Mouse (Mus musculus) CH12.LX (cell line): ENCODE data around the gene Rrm2. TPM values are rescaled to one million over a fixed set of nuclear protein-coding genes. Genes with fewer than 3 reads are reported as not detected.
A peak's percentile ranks its signal among the peaks of the same experiment; 100 is the strongest.

Experiments
- DNase-seq: peaks from one replicate; pipeline ENCODE4 v3.0.0-alpha.2; 2013; ENCODE audit errors: extremely low read depth
- H3K27ac ChIP-seq: 2 replicates; pipeline ENCODE4 v1.5.1; 2012; ENCODE audit warnings: low read depth, mild to moderate bottlenecking, control low read depth, moderate library complexity; ENCODE audit not compliant: insufficient read depth
- H3K27me3 ChIP-seq: replicated peaks from 2 replicates; pipeline ENCODE3; 2012; ENCODE audit warnings: inconsistent platforms
- H3K36me3 ChIP-seq, 2 experiments: replicated peaks in 1 of 2; 2 replicates each; pipeline versions ENCODE3 to v1.6.1; 2012; ENCODE audit warnings: inconsistent platforms in 1 of 2, low read length in 1 of 2, mild to moderate bottlenecking in 1 of 2, mixed read lengths in 1 of 2, moderate library complexity in 1 of 2; ENCODE audit not compliant: control insufficient read depth in 1 of 2, insufficient read depth in 1 of 2
- H3K4me1 ChIP-seq, 2 experiments: 2 replicates each; pipeline ENCODE4 v1.6.1; 2012; ENCODE audit warnings: inconsistent platforms in 1 of 2, moderate library complexity in 1 of 2; ENCODE audit not compliant: insufficient read depth in 2 of 2, control insufficient read depth in 1 of 2
- H3K4me2 ChIP-seq: 2 replicates; pipeline ENCODE4 v1.6.1; 2012; ENCODE audit warnings: low read depth, mild to moderate bottlenecking, control low read depth; ENCODE audit not compliant: poor library complexity, insufficient read depth, severe bottlenecking
- H3K4me3 ChIP-seq, 3 experiments: fragments of 150-350 bp in 1 of 3; sonication (generic) in 1 of 3; replicated peaks in 1 of 3; 2 replicates each; pipeline versions ENCODE3 to v1.5.1; 2011 to 2012; ENCODE audit warnings: low read depth in 2 of 3, low read length in 2 of 3, mild to moderate bottlenecking in 2 of 3, moderate library complexity in 2 of 3, control low read depth in 1 of 3, improper control_type of control experiment in 1 of 3, inconsistent platforms in 1 of 3, mixed read lengths in 1 of 3; ENCODE audit not compliant: poor library complexity in 1 of 3
- H3K79me2 ChIP-seq: replicated peaks from 2 replicates; pipeline ENCODE4 v1.6.1; 2012; ENCODE audit warnings: mild to moderate bottlenecking, moderate library complexity; ENCODE audit not compliant: control insufficient read depth, poor library complexity, insufficient read depth, severe bottlenecking; ENCODE audit errors: extremely low read depth
- H3K9ac ChIP-seq: 2 replicates; pipeline ENCODE4 v1.6.1; 2012; ENCODE audit warnings: low read depth, mild to moderate bottlenecking, control low read depth, moderate library complexity; ENCODE audit not compliant: insufficient read depth
- H3K9me3 ChIP-seq: replicated peaks from 2 replicates; pipeline ENCODE3; 2012; ENCODE audit warnings: low read length, inconsistent platforms, mixed read lengths
- CHD2 ChIP-seq: IDR thresholded peaks from 2 replicates; pipeline ENCODE4 v1.6.1; 2011; ENCODE audit warnings: low read length, improper control_type of control experiment
- CTCF ChIP-seq, 2 experiments: IDR thresholded peaks in 1 of 2; conservative IDR thresholded peaks in 1 of 2; 2 replicates each; pipeline ENCODE4 v1.5.1; 2011 to 2012; ENCODE audit warnings: low read depth in 2 of 2, low read length in 2 of 2, improper control_type of control experiment in 1 of 2, inconsistent platforms in 1 of 2, mild to moderate bottlenecking in 1 of 2, moderate library complexity in 1 of 2
- EP300 ChIP-seq: IDR thresholded peaks from 2 replicates; pipeline ENCODE4 v1.6.1; 2011; ENCODE audit warnings: low read length, improper control_type of control experiment
- ETS1 ChIP-seq: conservative IDR thresholded peaks from 2 replicates; pipeline ENCODE4 v1.6.1; 2012; ENCODE audit warnings: low read depth, mild to moderate bottlenecking, inconsistent platforms, low read length, improper control_type of control experiment, moderate library complexity
- HCFC1 ChIP-seq: IDR thresholded peaks from 2 replicates; pipeline ENCODE4 v1.6.1; 2012; ENCODE audit warnings: low read depth, mild to moderate bottlenecking, inconsistent platforms, low read length, improper control_type of control experiment
- JUN ChIP-seq: IDR thresholded peaks from 2 replicates; pipeline ENCODE4 v1.6.1; 2011; ENCODE audit warnings: low read depth, mild to moderate bottlenecking, low read length, improper control_type of control experiment, moderate library complexity; ENCODE audit not compliant: insufficient read depth
- MAFK ChIP-seq: IDR thresholded peaks from 2 replicates; pipeline ENCODE4 v1.6.1; 2011; ENCODE audit warnings: low read length, improper control_type of control experiment; ENCODE audit not compliant: insufficient replicate concordance
- MAX ChIP-seq: IDR thresholded peaks from 2 replicates; pipeline ENCODE4 v1.6.1; 2011; ENCODE audit warnings: low read length, improper control_type of control experiment
- NRF1 ChIP-seq: IDR thresholded peaks from 2 replicates; pipeline ENCODE4 v1.6.1; 2014; ENCODE audit warnings: low read depth, mild to moderate bottlenecking, inconsistent platforms, low read length, improper control_type of control experiment, moderate library complexity
- POLR2A ChIP-seq: IDR thresholded peaks from 2 replicates; pipeline ENCODE4 v1.6.1; 2011; ENCODE audit warnings: low read depth, mild to moderate bottlenecking, improper control_type of control experiment, low read length
- POLR2AphosphoS2 ChIP-seq: IDR thresholded peaks from 2 replicates; pipeline ENCODE4 v1.6.1; 2011; ENCODE audit warnings: low read depth, low read length, improper control_type of control experiment
- RAD21 ChIP-seq: IDR thresholded peaks from 2 replicates; pipeline ENCODE4 v1.6.1; 2011; ENCODE audit warnings: low read depth, mild to moderate bottlenecking, low read length, improper control_type of control experiment, moderate library complexity
- SMC3 ChIP-seq: IDR thresholded peaks from 2 replicates; pipeline ENCODE4 v1.6.1; 2011; ENCODE audit warnings: low read depth, low read length, improper control_type of control experiment
- TCF12 ChIP-seq: IDR thresholded peaks from 2 replicates; pipeline ENCODE4 v1.6.1; 2014; ENCODE audit warnings: low read depth, mild to moderate bottlenecking, inconsistent platforms, low read length, improper control_type of control experiment
- UBTF ChIP-seq: IDR thresholded peaks from 2 replicates; pipeline ENCODE4 v1.6.1; 2012; ENCODE audit warnings: low read depth, mild to moderate bottlenecking, inconsistent platforms, low read length, improper control_type of control experiment, moderate library complexity
- USF1 ChIP-seq: IDR thresholded peaks from 2 replicates; pipeline ENCODE4 v1.6.1; 2014; ENCODE audit warnings: low read depth, mild to moderate bottlenecking, inconsistent platforms, low read length, improper control_type of control experiment
- ZC3H11A ChIP-seq: IDR thresholded peaks from 2 replicates; pipeline ENCODE4 v1.6.1; 2012; ENCODE audit warnings: low read depth, mild to moderate bottlenecking, inconsistent platforms, low read length, improper control_type of control experiment
- ZKSCAN1 ChIP-seq: IDR thresholded peaks from 2 replicates; pipeline ENCODE4 v1.6.1; 2012; ENCODE audit warnings: low read depth, inconsistent platforms, low read length, improper control_type of control experiment, borderline replicate concordance
- ZMIZ1 ChIP-seq: IDR thresholded peaks from 2 replicates; pipeline ENCODE4 v1.6.1; 2012; ENCODE audit warnings: low read depth, mild to moderate bottlenecking, inconsistent platforms, low read length, improper control_type of control experiment
- dilution Hi-C: fragments of 300-500 bp; cut with MboI; formaldehyde crosslinking; loops from 2 replicates; pipeline ENCODE4 v1.14.3; 2020; ENCODE audit warnings: low sequenced_read_pairs; ENCODE audit not compliant: extremely low pct_unique_long_range_greater_than_20kb, extremely low pct_ligation_motif_present
- in situ Hi-C: fragments of 300-500 bp; cut with MboI; formaldehyde crosslinking; loops from 3 replicates; pipeline ENCODE4 v1.14.3; 2019; ENCODE audit warnings: low sequenced_read_pairs, low pct_ligation_motif_present, low pct_unique_long_range_greater_than_20kb, mixed read lengths
- polyA plus RNA-seq: library from polyadenylated mRNA; unstranded; fragments of >175 nt; gene quantifications from 2 replicates; pipeline ENCODE4 v1.2.1, GENCODE M21; 2012; ENCODE audit warnings: low read depth; ENCODE audit not compliant: insufficient read length
- total RNA-seq, 2 experiments: library from RNA; depleted of rRNA; stranded (reverse); fragments of 300-350 nt in 1 of 2; fragments of >200 nt in 1 of 2; gene quantifications; 2 replicates each; pipeline ENCODE4 v1.2.3; 2012 to 2014

Rrm2 gene
- total and polyA plus RNA-seq, 3 experiments: 89.0 to 214 (median 180) TPM

DNA sequence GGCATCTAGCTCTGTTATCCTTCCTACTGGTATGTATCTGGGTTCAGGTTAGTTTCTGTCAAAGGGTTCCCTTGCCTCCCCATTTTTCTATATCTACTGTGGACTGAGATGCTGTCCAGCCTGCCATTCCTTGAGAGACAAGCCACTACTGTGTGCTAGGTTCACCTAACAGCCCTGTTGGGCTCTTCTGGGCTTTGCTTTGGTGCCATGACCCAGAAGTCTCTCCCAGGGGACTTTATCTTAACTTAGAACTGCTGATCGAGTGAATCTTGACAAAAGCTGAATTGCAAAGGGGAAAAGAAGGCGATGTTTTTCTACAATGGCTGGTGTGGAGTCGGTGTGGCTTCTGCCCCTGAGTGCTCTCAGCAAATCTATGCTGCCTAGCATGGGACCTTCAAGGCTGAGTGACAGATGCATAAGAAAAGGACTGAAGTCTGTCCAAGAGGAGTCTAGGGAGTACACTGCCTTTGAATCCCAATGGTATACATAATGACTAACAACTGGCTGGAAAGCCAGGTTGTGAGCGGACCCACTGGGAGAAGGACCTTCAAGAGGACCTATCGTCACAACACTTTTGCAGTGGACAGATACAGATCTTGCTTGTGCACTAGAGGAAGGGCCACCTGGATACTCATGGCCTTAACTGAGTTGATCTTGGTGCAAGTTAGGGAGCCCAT, 6.7 kb downstream of the Rrm2 start:
- peaks cover 11% of the 10 kb centered on the region for H3K79me2 ChIP-seq
- no peak for DNase-seq
- H3K9ac ChIP-seq: no peak overlapping the region
- in situ Hi-C loops: loop anchor here (5.0 kb wide), 1 partner anchor 238 kb away; no protein-coding TSS in a partner anchor
- H3K9me3 ChIP-seq: no peaks in the 10 kb centered on the region
- no peaks in the 10 kb centered on the region for H3K27me3 ChIP-seq
- H3K4me2 ChIP-seq: no peak overlapping the region
- peaks cover 35 to 76% of the 10 kb centered on the region in 2 experiments for H3K36me3 ChIP-seq
- TF ChIP-seq USF1 (no peak), MAFK (no peak), RAD21 (no peak), POLR2A (0 out of 2 replicates have a peak, but pooled peaks have one; percentile 38), EP300 (no peak), UBTF (no peak), CHD2 (peak; percentile 24; the same call in 1 of the 2 replicates), POLR2AphosphoS2 (peak; percentile 81), MAX (no peak)
- TF ChIP-seq, all 38 proteins: peak for 3
- dilution Hi-C loops: no loop called here
- Histone ChIP-seq H3K4me3 (no peak overlapping the region), H3K4me1 (peaks cover 4 to 30% of the 10 kb centered on the region in 2 experiments; a peak in 3 of 4 replicates), H3K27ac (no peak overlapping the region)

DNA sequence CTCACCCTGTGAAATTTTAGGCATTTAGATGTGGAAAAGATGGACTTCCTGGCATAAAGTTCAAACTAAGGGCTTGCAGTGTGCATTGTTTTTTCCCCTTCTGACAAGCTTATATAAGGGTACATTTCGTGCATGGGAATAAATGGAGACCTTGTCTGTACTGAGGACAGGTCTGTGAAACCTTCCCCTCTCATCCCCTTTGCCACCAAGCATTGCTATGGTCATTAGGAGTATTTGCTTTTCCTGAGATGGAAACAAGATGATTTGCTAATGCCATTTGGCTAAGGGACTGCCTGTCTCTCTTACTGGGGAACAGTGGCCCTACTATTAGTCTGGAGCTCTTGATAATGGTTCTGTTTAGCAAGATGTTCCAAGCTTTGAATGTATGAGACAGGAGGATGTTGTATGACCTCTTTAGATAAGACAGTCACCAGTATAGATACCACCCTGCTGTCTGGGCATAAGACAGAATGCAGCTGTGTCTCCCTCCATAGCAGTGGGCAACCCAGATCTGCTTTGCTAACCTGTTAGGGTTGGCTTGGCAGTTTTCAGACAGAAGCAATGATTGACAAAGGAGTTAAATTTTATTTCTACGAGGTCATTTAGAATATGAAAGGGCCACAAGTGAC, 7.3 kb downstream of the Rrm2 start:
- H3K4me2 ChIP-seq: no peak overlapping the region
- in situ Hi-C loops (no loop called here), dilution Hi-C loops (no loop called here)
- peaks cover 34 to 72% of the 10 kb centered on the region in 2 experiments for H3K36me3 ChIP-seq
- peaks cover 3 to 29% of the 10 kb centered on the region in 2 experiments; a peak in 3 of 4 replicates for H3K4me1 ChIP-seq
- DNase-seq: no peak
- no peak overlapping the region for H3K4me3 ChIP-seq
- H3K9me3 ChIP-seq: no peaks in the 10 kb centered on the region
- TF ChIP-seq USF1 (no peak), POLR2AphosphoS2 (peak; percentile 78), ZMIZ1 (peak; percentile 19; the same call in 1 of the 2 replicates)
- H3K27ac ChIP-seq: no peak overlapping the region
- H3K79me2 ChIP-seq: peaks cover 10% of the 10 kb centered on the region
- no peaks in the 10 kb centered on the region for H3K27me3 ChIP-seq
- no peak overlapping the region for H3K9ac ChIP-seq

- Histone ChIP-seq H3K4me3 (no peak overlapping the region), H3K79me2 (peaks cover under 1% of the 10 kb centered on the region; the same call in 1 of the 2 replicates), H3K4me1 (peaks cover 0 to 14% of the 10 kb centered on the region in 2 experiments; a peak in 2 of 4 replicates), H3K9ac (no peak overlapping the region)
- peak; percentile 43 for DNase-seq
- TF ChIP-seq HCFC1 (no peak), ETS1 (no peak), NRF1 (no peak), RAD21 (peak; percentile 61), TCF12 (no peak), JUN (no peak), CTCF (conservative IDR thresholded peaks at IDR 0.05 in 1 of 2, IDR thresholded peaks at IDR 0.05 in 1 of 2; ENCODE audit: low read depth in 2 of 2, low read length in 2 of 2) (peak; percentile 83 to 90), ZKSCAN1 (no peak), ZC3H11A (0 out of 2 replicates have a peak, but pooled peaks have one; percentile 1), SMC3 (peak; percentile 79)
- TF ChIP-seq, all 38 proteins: peak for 4
- no peaks in the 10 kb centered on the region for H3K9me3 ChIP-seq
- H3K27ac ChIP-seq: no peak overlapping the region
- dilution Hi-C loops: no loop called here
- H3K27me3 ChIP-seq: no peaks in the 10 kb centered on the region
- in situ Hi-C loops: no loop called here
- H3K36me3 ChIP-seq: peaks cover 22 to 59% of the 10 kb centered on the region in 2 experiments
- no peak overlapping the region for H3K4me2 ChIP-seq
Measured at GRCm38 (mm10) chr12:24716721-24717301, 8.8 kb downstream of the Rrm2 start.
